Mouse (Mus musculus) heart, adult 8-10 months (tissue): ENCODE data around the gene Tlnrd1. TPM values are rescaled to one million over a fixed set of nuclear protein-coding genes. Genes with fewer than 3 reads are reported as not detected.

Source experiments
- DNase-seq: peaks from one replicate; pipeline ENCODE4 v3.0.0; 2022; ENCODE audit warnings: low spot score
- total RNA-seq, 4 experiments: library from RNA; stranded (reverse); gene quantifications; 2 replicates each; pipeline ENCODE4 v1.2.4; 2022

Gene Tlnrd1
- total RNA-seq, 4 experiments from 2014 or later = 5.0 to 7.7 (median 6.1) TPM

GRCm38 (mm10) chr7:83884921-83885532, 922 bp upstream of the Tlnrd1 start:
- no peak for DNase-seq

GRCm38 (mm10) chr7:83883276-83884020, 657 bp downstream of the Tlnrd1 start:
- peak; percentile 70 for DNase-seq

GRCm38 (mm10) chr7:83882633-83883275, 1.4 kb downstream of the Tlnrd1 start:
- no peak for DNase-seq

- no peak for DNase-seq
Measured at GRCm38 (mm10) chr7:83882150-83882632, 1.9 kb downstream of the Tlnrd1 start.

- no peak for DNase-seq
Measured at GRCm38 (mm10) chr7:83878676-83879448, 5.2 kb downstream of the Tlnrd1 start.

- DNase-seq = no peak
Measured at GRCm38 (mm10) chr7:83877088-83877487, 7.0 kb downstream of the Tlnrd1 start.

GRCm38 (mm10) chr7:83869839-83870543, 14.1 kb downstream of the Tlnrd1 start:
- DNase-seq = no peak

GRCm38 (mm10) chr7:83868200-83868599, 15.9 kb downstream of the Tlnrd1 start:
- DNase-seq = no peak

- DNase-seq = no peak
Measured at GRCm38 (mm10) chr7:83863554-83863953, 20.6 kb downstream of the Tlnrd1 start.

GRCm38 (mm10) chr7:83859378-83860083, 24.6 kb downstream of the Tlnrd1 start:
- DNase-seq = no peak

- no peak for DNase-seq
Measured at GRCm38 (mm10) chr7:83857921-83858320, 26.2 kb downstream of the Tlnrd1 start.

- no peak for DNase-seq
Measured at GRCm38 (mm10) chr7:83857208-83857488, 27.0 kb downstream of the Tlnrd1 start.

GRCm38 (mm10) chr7:83856353-83857207, 27.5 kb downstream of the Tlnrd1 start:
- DNase-seq = peak; percentile 31

- no peak for DNase-seq
Measured at GRCm38 (mm10) chr7:83855203-83855602, 28.9 kb downstream of the Tlnrd1 start.

- no peak for DNase-seq
Measured at GRCm38 (mm10) chr7:83852381-83853380, 31.4 kb downstream of the Tlnrd1 start.

- DNase-seq = no peak
Measured at GRCm38 (mm10) chr7:83851569-83852380, 32.3 kb downstream of the Tlnrd1 start.

GRCm38 (mm10) chr7:83847187-83848075, 36.7 kb downstream of the Tlnrd1 start:
- no peak for DNase-seq
